Mouse (Mus musculus): ENCODE measurements at regions not wholly inside any gene's neighbourhood (a gene's known extent, or its start where the extent isn't known, plus 50 kb on each side); places are given as distances from the start of the nearest gene placed in this dataset.

DNA sequence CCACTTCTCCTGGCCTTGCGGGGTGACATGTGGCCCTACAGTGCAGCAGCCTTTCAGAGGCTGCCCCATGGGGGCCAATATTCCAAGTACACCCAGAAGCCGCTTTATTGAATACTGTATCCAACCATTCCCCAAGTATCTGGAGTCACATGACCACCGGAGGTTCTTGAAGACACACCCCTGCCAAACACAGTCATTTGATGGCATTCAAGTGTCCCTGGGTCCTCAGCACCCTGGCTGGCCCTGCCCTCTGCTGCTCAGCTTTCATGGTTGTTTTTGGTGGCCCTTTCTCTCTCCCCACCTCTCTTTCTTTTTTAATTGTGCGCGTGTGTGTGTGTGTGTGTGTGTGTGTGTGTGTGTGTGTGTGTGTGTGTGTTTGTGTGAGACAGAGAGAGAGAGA, 97.3 kb upstream of the Tmem189 start:
- TF ChIP-seq POLR2A (IDR thresholded peaks at IDR 0.05; ENCODE audit: insufficient read depth, low read length) (no peak), CTCF (IDR thresholded peaks at IDR 0.05; ENCODE audit: low read depth, low read length) (no peak), EP300 (IDR thresholded peaks at IDR 0.05; ENCODE audit: insufficient read depth, low read depth, low read length) (no peak)
